Mouse (Mus musculus): ENCODE measurements at regions not wholly inside any gene's neighbourhood (a gene's known extent, or its start where the extent isn't known, plus 50 kb on each side); places are given as distances from the start of the nearest gene placed in this dataset.

GRCm38 (mm10) chr10:100922976-100923375 is 332.7 kb downstream of the 1700017N19Rik start:
- no peak for DNase-seq

GRCm38 (mm10) chr10:100927086-100927485 is 336.8 kb downstream of the 1700017N19Rik start:
- no peak for DNase-seq

GRCm38 (mm10) chr10:100931739-100932138 is 341.5 kb downstream of the 1700017N19Rik start:
- no peak for DNase-seq

GRCm38 (mm10) chr10:100958371-100958770 is 368.1 kb downstream of the 1700017N19Rik start:
- DNase-seq: no peak

GRCm38 (mm10) chr10:101003469-101003868 is 413.2 kb downstream of the 1700017N19Rik start:
- no peak for DNase-seq

- DNase-seq: no peak
Observed at GRCm38 (mm10) chr10:101004687-101005086, 414.4 kb downstream of the 1700017N19Rik start.

- no peak for DNase-seq
Observed at GRCm38 (mm10) chr10:101015416-101015815, 425.1 kb downstream of the 1700017N19Rik start.

- no peak for DNase-seq
Observed at GRCm38 (mm10) chr10:101038630-101039029, 448.3 kb downstream of the 1700017N19Rik start.

GRCm38 (mm10) chr10:101039034-101039433 is 448.8 kb downstream of the 1700017N19Rik start:
- no peak for DNase-seq

Data from kidney, adult 8-10 months (tissue).